Mouse (Mus musculus): ENCODE data around the gene Serhl. TPM values are rescaled to one million over a fixed set of nuclear protein-coding genes. Genes with fewer than 3 reads are reported as not detected.

Gene Serhl
- polyA plus RNA-seq, 1 experiment from 2014 or later: 68.1 TPM

DNA sequence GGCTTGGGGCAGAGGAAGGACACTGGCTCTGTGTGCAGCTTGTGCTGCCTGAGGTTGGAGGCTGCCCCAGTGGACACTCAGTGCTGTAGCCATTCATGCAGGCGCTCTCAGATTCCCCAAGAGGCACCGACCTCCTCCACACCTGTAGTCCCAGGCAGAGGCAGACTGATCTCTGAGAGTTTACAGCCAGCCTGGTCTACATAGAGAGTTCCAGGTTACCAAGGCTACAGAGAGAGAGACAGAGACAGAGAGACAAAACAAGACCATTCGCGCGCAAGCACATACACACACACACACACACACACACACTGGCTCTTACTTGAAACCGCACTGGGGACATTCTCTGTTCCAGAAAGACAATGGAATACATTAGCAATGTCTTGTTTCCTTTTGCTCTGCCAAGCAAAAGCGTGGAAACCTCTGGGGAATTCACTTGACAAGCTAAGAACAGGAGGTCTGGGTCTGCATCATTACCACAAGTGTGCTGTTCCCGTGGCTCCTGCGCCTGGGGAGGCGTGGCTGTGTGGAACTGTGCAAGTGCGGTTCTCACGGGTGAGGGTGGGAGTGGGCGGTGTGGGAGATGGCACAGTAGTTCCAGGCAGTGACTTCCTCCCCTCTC lies 5.2 kb upstream of the Serhl start:
- H3K9ac ChIP-seq: no peak overlapping the region
- ATAC-seq (ENCODE audit: insufficient number of reproducible peaks, low FRiP score, low TSS enrichment, low read depth): peak; percentile 65; the same call in 1 of the 2 replicates
- H3K4me1 ChIP-seq: peaks cover 18% of the 10 kb centered on the region
- no peaks in the 10 kb centered on the region for H3K36me3 ChIP-seq
- 0 out of 2 replicates have a peak, but pooled peaks cover under 1% of the 10 kb centered on the region for H3K27me3 ChIP-seq
- peak overlapping the region; percentile 15; the same call in 1 of the 2 replicates for H3K4me2 ChIP-seq (replicated peaks)
- H3K9me3 ChIP-seq (replicated peaks): no peaks in the 10 kb centered on the region
- WGBS: 40% methylated on average over 13 of the region's 13 CpGs
- H3K27ac ChIP-seq (replicated peaks): no peak overlapping the region
- H3K4me3 ChIP-seq (replicated peaks): no peak overlapping the region

DNA sequence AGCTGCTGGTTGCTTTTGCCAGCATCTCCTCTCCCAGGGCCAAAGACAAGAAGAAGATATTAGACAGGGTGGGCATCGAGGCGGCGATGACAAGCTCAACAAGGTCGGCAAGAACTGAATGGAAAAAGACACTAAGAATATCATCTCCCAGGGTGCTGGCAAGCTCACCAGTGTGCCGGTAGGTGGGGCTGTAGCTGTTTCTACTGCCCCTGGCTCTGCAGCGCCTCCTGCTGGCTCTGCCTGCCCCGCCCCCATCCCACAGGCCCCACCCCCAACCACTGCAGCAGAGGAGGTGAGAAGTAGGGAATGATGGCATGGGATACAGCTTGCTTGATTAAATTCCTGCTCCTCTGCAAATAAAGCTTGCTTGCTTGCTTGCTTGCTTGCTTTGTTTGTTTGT lies 3.4 kb upstream of the Serhl start:
- Histone ChIP-seq H3K36me3 (no peaks in the 10 kb centered on the region), H3K27ac (replicated peaks) (no peak overlapping the region), H3K4me2 (replicated peaks) (no peak overlapping the region), H3K9ac (no peak overlapping the region), H3K9me3 (replicated peaks) (no peaks in the 10 kb centered on the region), H3K4me3 (replicated peaks) (no peak overlapping the region), H3K4me1 (peaks cover 34% of the 10 kb centered on the region), H3K27me3 (0 out of 2 replicates have a peak, but pooled peaks cover 2% of the 10 kb centered on the region)
- no peak for ATAC-seq (ENCODE audit: insufficient number of reproducible peaks, low FRiP score, low TSS enrichment, low read depth)
- 32% methylated on average over 7 of the region's 7 CpGs for WGBS

DNA sequence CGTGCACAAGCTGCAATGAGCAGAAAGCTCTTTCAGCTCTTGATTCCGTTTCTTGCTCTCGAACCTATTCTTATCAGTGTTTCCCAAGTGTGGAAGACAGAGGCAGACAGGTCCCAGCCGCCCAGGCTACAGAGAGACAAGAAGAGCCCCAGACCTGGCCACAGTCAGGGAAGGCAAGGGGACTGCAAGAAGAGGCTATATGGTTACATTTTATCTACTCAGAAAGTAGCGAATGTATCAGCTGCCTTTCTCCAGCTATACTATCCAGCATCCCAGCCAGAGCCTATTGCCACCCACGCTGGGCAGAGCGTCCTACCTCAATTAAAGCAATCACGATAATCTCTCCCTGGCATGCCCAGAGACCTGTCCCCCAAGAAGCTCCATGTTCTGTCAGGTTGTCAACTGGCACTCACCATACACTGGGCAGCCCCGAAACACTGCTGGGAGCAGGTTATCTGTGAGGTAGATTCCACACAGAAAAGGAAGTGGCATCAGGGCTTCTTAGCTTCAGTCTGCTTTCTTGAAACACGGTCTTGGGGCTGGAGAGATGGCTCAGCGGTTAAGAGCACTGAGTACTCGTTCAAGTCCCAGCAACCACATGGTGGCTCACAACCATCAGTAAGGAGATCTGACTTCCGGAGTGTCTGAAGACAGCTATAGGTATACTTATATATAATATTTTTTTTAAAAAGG lies 2.5 kb upstream of the Serhl start:
- Histone ChIP-seq H3K27me3 (0 out of 2 replicates have a peak, but pooled peaks cover 2% of the 10 kb centered on the region), H3K9me3 (replicated peaks) (no peaks in the 10 kb centered on the region), H3K4me2 (replicated peaks) (no peak overlapping the region), H3K4me3 (replicated peaks) (no peak overlapping the region), H3K9ac (no peak overlapping the region), H3K4me1 (peaks cover 36% of the 10 kb centered on the region), H3K27ac (replicated peaks) (no peak overlapping the region), H3K36me3 (no peaks in the 10 kb centered on the region)
- 82% methylated on average over 13 of the region's 13 CpGs for WGBS
- no peak for ATAC-seq (ENCODE audit: insufficient number of reproducible peaks, low FRiP score, low TSS enrichment, low read depth)

DNA sequence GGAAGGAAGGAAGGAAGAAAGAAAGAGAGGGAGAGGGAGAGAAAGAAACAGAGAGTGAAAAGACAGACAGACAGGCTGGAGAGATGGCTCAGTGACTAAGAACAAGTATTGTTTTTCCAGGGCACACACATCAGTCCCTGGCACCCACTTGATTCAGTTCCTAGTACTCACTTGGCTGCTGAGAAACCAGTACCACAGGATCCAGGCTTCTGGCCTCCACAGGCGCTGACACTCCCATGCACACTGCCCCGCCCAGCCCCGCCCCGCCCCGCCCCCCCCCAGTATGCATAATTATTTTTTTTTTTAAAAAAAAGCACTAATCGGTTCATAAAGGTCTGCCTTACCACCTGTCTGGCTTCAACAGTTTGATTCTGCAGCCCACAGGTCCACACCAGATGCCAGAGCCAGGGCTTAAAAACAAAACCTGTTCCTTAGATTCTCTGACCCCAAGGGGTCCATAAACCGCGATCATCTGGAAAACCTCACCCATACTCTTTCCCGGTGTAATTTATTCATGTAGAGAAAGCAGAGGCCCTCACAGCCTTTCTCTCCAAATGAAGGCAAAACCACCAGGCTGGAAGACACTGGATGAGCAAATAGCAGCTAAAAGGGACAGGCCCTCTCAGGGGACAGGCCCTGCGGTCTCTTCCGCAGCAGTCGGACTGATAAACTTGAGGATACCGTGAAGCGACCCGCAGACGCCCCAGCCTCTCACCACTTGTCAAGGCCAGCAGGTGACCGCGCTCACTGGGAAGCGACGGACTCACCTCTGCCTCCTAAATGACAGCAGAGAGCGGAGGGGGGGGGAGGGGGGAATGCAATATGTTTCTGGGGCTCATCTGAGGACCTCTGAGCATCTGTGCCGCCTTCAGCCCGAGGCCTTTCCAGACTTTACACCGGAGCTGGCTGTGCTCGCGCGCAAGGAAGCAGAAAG lies 544 bp upstream of the Serhl start:
- 10% methylated on average over 27 of the region's 27 CpGs for WGBS
- Histone ChIP-seq H3K27ac (replicated peaks) (no peak overlapping the region), H3K36me3 (no peaks in the 10 kb centered on the region), H3K4me2 (replicated peaks) (peak overlapping the region; percentile 24; the same call in 1 of the 2 replicates), H3K9ac (no peak overlapping the region), H3K4me1 (peaks cover 35% of the 10 kb centered on the region), H3K4me3 (replicated peaks) (no peak overlapping the region), H3K9me3 (replicated peaks) (no peaks in the 10 kb centered on the region), H3K27me3 (0 out of 2 replicates have a peak, but pooled peaks cover 2% of the 10 kb centered on the region)
- ATAC-seq (ENCODE audit: insufficient number of reproducible peaks, low FRiP score, low TSS enrichment, low read depth): no peak

DNA sequence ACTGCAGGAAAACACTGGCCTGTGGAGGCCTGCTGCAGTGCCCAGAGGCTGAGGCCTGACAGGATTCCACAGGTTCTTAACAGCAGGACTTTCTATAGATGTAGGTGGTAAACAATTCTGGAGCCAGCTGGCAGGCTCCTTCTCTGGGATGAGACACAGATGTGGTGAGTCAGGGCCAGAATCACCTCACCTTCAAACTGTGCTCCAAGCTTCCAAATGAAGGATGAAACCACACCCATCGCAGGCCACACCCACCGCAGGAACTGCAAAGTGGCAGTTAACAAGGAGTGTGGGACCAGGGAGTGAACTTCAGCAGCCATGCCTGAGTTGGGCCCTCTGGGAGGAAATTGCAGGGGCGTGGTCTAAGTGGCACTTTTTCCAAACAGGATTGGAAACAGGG lies 1.6 kb downstream of the Serhl start:
- H3K27me3 ChIP-seq: 0 out of 2 replicates have a peak, but pooled peaks cover 2% of the 10 kb centered on the region
- H3K9ac ChIP-seq: no peak overlapping the region
- 0 out of 2 replicates have a peak, but pooled peaks have one; percentile 64 for ATAC-seq (ENCODE audit: insufficient number of reproducible peaks, low FRiP score, low TSS enrichment, low read depth)
- no peak overlapping the region for H3K4me2 ChIP-seq (replicated peaks)
- H3K36me3 ChIP-seq: no peaks in the 10 kb centered on the region
- H3K4me3 ChIP-seq (replicated peaks): no peak overlapping the region
- H3K4me1 ChIP-seq: peaks cover 25% of the 10 kb centered on the region
- no peaks in the 10 kb centered on the region for H3K9me3 ChIP-seq (replicated peaks)
- H3K27ac ChIP-seq (replicated peaks): peak overlapping the region; percentile 48; the same call in 1 of the 2 replicates
- 46% methylated on average over 3 of the region's 3 CpGs for WGBS

DNA sequence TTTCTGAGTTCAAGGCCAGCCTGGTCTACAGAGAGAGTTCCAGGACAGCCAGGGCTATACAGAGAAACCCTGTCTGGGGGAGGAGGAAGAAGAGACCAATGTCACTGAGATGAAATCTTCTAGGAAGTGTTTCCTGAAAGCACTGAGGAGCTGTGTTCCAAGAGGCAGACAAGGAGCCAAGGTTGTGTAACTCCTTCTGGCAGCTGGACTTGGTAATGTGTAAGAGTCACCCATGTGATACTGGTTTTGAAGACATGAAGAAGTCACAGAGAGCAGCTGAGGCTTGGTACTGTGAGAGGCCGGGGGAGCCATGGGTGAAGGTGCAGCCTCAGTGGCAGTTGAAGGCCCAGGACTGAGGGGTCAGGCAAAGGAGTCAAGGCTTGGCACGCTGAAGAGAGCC lies 4.4 kb downstream of the Serhl start:
- Histone ChIP-seq H3K9ac (no peak overlapping the region), H3K4me3 (replicated peaks) (no peak overlapping the region), H3K36me3 (no peaks in the 10 kb centered on the region), H3K27ac (replicated peaks) (no peak overlapping the region), H3K27me3 (peaks cover 2% of the 10 kb centered on the region; the same call in 1 of the 2 replicates), H3K4me1 (peaks cover 22% of the 10 kb centered on the region), H3K4me2 (replicated peaks) (no peak overlapping the region), H3K9me3 (replicated peaks) (no peaks in the 10 kb centered on the region)
- WGBS: 83% methylated on average over 2 of the region's 2 CpGs
- ATAC-seq (ENCODE audit: insufficient number of reproducible peaks, low FRiP score, low TSS enrichment, low read depth): no peak

DNA sequence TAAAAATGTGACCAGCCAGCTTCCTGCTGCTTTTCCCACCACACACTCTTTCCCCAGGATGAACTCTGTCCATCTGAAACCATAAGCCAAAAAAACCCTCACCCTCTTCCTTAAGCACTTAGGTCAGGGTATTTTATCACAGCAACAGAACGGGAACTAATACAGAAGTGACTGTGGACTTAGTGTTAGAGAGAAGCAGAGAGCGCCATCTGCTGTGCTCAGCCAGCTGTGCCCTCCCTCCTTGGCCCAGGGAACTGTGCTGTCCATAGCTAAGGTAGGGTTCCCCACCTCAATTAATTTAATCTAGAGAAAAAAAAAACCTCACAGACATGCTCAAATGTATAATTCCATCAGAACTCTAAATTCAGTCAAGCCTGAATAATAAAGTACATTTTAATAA lies 6.6 kb downstream of the Serhl start:
- H3K4me3 ChIP-seq (replicated peaks): no peak overlapping the region
- H3K9ac ChIP-seq: no peak overlapping the region
- no peak overlapping the region for H3K4me2 ChIP-seq (replicated peaks)
- no peak for ATAC-seq (ENCODE audit: insufficient number of reproducible peaks, low FRiP score, low TSS enrichment, low read depth)
- peaks cover 22% of the 10 kb centered on the region for H3K4me1 ChIP-seq
- no peaks in the 10 kb centered on the region for H3K36me3 ChIP-seq
- 51% methylated on average over 2 of the region's 2 CpGs for WGBS
- no peak overlapping the region for H3K27ac ChIP-seq (replicated peaks)
- no peaks in the 10 kb centered on the region for H3K9me3 ChIP-seq (replicated peaks)
- H3K27me3 ChIP-seq: no peaks in the 10 kb centered on the region; the same call in 1 of the 2 replicates

DNA sequence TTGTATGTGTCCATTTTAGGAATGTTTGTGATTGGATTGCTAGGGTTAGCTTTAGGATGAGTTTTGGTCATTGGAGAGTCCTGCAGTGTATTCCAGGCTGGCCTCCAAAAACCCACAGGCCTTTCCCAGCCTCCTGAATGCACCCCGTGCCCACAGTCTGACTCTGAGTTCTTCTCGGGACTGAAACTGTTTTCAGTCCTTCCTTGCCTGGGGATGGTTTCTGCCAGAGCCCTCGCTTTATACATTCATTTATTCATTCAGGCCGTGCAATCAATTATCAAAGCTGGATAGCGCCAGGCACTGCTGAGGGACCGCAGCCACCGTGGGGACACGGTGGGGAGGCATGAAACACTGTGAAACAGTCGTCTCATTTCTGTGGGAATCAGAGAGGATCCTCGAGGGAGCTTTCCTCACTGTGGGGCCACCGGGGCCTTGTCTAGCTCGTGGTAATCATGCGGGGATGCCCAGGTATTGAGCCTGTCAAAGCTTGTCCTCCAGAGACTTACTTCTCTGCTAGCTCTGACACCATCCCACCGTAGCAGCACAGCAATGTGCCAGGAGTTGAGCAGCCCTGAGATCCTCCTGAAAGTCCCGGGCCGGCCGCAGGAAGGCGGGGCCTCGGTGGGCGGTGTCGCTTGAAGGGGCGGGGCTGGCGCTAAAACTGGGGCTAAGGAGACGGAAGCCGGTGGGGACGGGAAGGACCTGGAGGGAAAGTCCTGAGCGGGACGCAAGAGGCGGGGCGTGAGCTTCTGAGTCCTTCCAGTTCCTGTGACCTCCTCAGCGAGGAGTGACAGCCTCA lies 10.4 kb downstream of the Serhl start:
- Histone ChIP-seq H3K9me3 (replicated peaks) (no peaks in the 10 kb centered on the region), H3K27ac (replicated peaks) (peak overlapping the region; percentile 60; the same call in 1 of the 2 replicates), H3K36me3 (no peaks in the 10 kb centered on the region), H3K4me3 (replicated peaks) (peak overlapping the region; percentile 60), H3K27me3 (no peaks in the 10 kb centered on the region; the same call in 1 of the 2 replicates), H3K4me1 (peaks cover 19% of the 10 kb centered on the region), H3K4me2 (replicated peaks) (peak overlapping the region; percentile 88), H3K9ac (peak overlapping the region; percentile 66)
- WGBS: 1% methylated on average over 31 of the region's 31 CpGs
- peak; percentile 83 for ATAC-seq (ENCODE audit: insufficient number of reproducible peaks, low FRiP score, low TSS enrichment, low read depth)

DNA sequence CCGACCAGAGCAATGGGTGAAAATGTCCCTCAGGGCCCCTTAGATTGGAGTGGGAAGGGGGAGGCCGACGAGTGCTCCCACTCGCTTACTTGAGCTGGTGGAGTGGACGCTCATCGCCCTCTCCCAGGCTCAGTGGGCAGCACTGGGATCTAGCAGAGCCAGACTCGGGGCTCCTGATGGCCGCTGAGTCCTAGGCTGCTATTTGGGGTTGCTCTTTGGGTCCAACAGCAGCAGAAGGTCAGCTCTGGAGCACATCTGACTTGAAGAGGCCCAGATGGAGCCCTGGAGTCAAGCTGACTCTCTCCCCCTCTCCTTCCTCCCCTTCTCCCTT lies 11.0 kb downstream of the Serhl start:
- Histone ChIP-seq H3K4me3 (replicated peaks) (peak overlapping the region; percentile 60), H3K4me2 (replicated peaks) (peak overlapping the region; percentile 88), H3K36me3 (no peaks in the 10 kb centered on the region), H3K27me3 (no peaks in the 10 kb centered on the region; the same call in 1 of the 2 replicates), H3K9me3 (replicated peaks) (no peaks in the 10 kb centered on the region), H3K4me1 (peaks cover 19% of the 10 kb centered on the region), H3K27ac (replicated peaks) (peak overlapping the region; percentile 60; the same call in 1 of the 2 replicates), H3K9ac (peak overlapping the region; percentile 66)
- no peak; the same call in none of the 2 replicates for ATAC-seq (ENCODE audit: insufficient number of reproducible peaks, low FRiP score, low TSS enrichment, low read depth)
- under 1% methylated on average over 8 of the region's 8 CpGs for WGBS

DNA sequence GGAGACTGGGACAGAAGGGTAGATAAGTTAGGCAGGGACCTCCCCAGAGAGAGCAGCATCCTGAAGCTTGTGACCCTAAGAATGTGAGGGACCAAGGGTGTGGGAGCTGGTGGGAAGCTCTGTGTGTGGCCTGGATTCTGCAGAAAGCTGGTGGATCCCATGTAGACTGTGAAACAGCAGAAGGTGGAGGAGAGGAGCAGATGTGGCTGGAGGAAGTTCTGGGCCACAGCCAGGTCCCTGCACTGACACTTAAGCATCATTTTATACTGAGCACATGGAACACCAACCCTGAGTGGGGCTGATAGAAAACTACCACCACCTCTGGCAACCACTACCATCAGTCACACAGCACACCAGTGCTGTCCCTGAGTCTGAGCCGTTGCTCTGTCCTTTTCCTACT lies 13.8 kb downstream of the Serhl start:
- no peaks in the 10 kb centered on the region for H3K9me3 ChIP-seq (replicated peaks)
- peaks cover 7% of the 10 kb centered on the region; the same call in 1 of the 2 replicates for H3K36me3 ChIP-seq
- H3K4me1 ChIP-seq: peaks cover 19% of the 10 kb centered on the region
- H3K4me3 ChIP-seq (replicated peaks): no peak overlapping the region
- no peaks in the 10 kb centered on the region; the same call in 1 of the 2 replicates for H3K27me3 ChIP-seq
- no peak overlapping the region for H3K27ac ChIP-seq (replicated peaks)
- ATAC-seq (ENCODE audit: insufficient number of reproducible peaks, low FRiP score, low TSS enrichment, low read depth): no peak
- H3K4me2 ChIP-seq (replicated peaks): no peak overlapping the region
- 51% methylated on average over 1 of the region's 1 CpGs for WGBS
- H3K9ac ChIP-seq: no peak overlapping the region

Measured in embryonic facial prominence, embryonic 15.5 days (tissue).